Mouse (Mus musculus) liver, adult 2 months (tissue): ENCODE measurements around the gene Tma7.

Source experiments
- CTCF ChIP-seq: fragments of 200-500 bp; IDR thresholded peaks from 2 replicates; pipeline ENCODE4 v1.5.1; 2011; ENCODE audit warnings: low read depth, low read length, control low read depth
- POLR2A ChIP-seq: fragments of 200-500 bp; IDR thresholded peaks from 2 replicates; pipeline ENCODE4 v1.6.1; 2011; ENCODE audit warnings: low read length, control low read depth; ENCODE audit not compliant: insufficient read depth; ENCODE audit errors: extremely low read depth

- no peak for TF ChIP-seq POLR2A
- no peak for TF ChIP-seq CTCF
These were observed 25.5 kb downstream of the Tma7 start for GRCm38 (mm10) chr9:109056916-109057315.
